Mouse (Mus musculus): ENCODE measurements around the gene Gm20517.
A peak's percentile ranks its signal among the peaks of the same experiment; 100 is the strongest.
"Not testable (repeated sequence)": the region's sequence is repeated elsewhere in the genome, so short reads cannot be mapped to it uniquely, and the experiment has no call there.

Gene Gm20517

GRCm38 (mm10) chr17:47628851-47629676 lies 17.7 kb downstream of the Gm20517 start:
- DNase-seq (ENCODE audit: low read depth), result peak; percentile 97

- no peak for DNase-seq (ENCODE audit: low read depth)
Measured at GRCm38 (mm10) chr17:47629717-47630677, 18.6 kb downstream of the Gm20517 start.

- DNase-seq (ENCODE audit: low read depth), result no peak
Measured at GRCm38 (mm10) chr17:47630678-47631065, 19.3 kb downstream of the Gm20517 start, which contains the start of gene Usp49. TSS of gene Usp49 (plus strand) at chr17:47630690.

GRCm38 (mm10) chr17:47632181-47632840 lies 20.9 kb downstream of the Gm20517 start:
- no peak for DNase-seq (ENCODE audit: low read depth)

GRCm38 (mm10) chr17:47633999-47634770 lies 22.8 kb downstream of the Gm20517 start:
- DNase-seq (ENCODE audit: low read depth), result no peak

GRCm38 (mm10) chr17:47642992-47643391 lies 31.6 kb downstream of the Gm20517 start:
- DNase-seq (ENCODE audit: low read depth), result peak; percentile 49

- DNase-seq (ENCODE audit: low read depth), result peak; percentile 93
Measured at GRCm38 (mm10) chr17:47646683-47647082, 35.3 kb downstream of the Gm20517 start.

GRCm38 (mm10) chr17:47648966-47649365 lies 37.6 kb downstream of the Gm20517 start:
- DNase-seq (ENCODE audit: low read depth), result no peak

GRCm38 (mm10) chr17:47651953-47652352 lies 40.6 kb downstream of the Gm20517 start:
- DNase-seq (ENCODE audit: low read depth), result no peak

- DNase-seq (ENCODE audit: low read depth), result not testable (repeated sequence)
Measured at GRCm38 (mm10) chr17:47654346-47654745, 43.0 kb downstream of the Gm20517 start.

GRCm38 (mm10) chr17:47655697-47656096 lies 44.3 kb downstream of the Gm20517 start:
- DNase-seq (ENCODE audit: low read depth), result no peak

- DNase-seq (ENCODE audit: low read depth), result no peak
Measured at GRCm38 (mm10) chr17:47657901-47658300, 46.5 kb downstream of the Gm20517 start.

- DNase-seq (ENCODE audit: low read depth), result peak; percentile 28
Measured at GRCm38 (mm10) chr17:47658741-47659243, 47.4 kb downstream of the Gm20517 start.

- DNase-seq (ENCODE audit: low read depth), result no peak
Measured at GRCm38 (mm10) chr17:47663009-47663713, 51.8 kb downstream of the Gm20517 start.

- no peak for DNase-seq (ENCODE audit: low read depth)
Measured at GRCm38 (mm10) chr17:47664474-47664873, 53.1 kb downstream of the Gm20517 start.

- DNase-seq (ENCODE audit: low read depth), result no peak
Measured at GRCm38 (mm10) chr17:47669166-47669565, 57.8 kb downstream of the Gm20517 start.

- DNase-seq (ENCODE audit: low read depth), result no peak
Measured at GRCm38 (mm10) chr17:47671988-47672310, 60.6 kb downstream of the Gm20517 start.

- DNase-seq (ENCODE audit: low read depth), result no peak
Measured at GRCm38 (mm10) chr17:47672311-47673111, 61.1 kb downstream of the Gm20517 start.

GRCm38 (mm10) chr17:47676581-47676980 lies 65.2 kb downstream of the Gm20517 start:
- DNase-seq (ENCODE audit: low read depth), result peak; percentile 68

- DNase-seq (ENCODE audit: low read depth), result no peak
Measured at GRCm38 (mm10) chr17:47678238-47678637, 66.8 kb downstream of the Gm20517 start.

Data from 416B (cell line).